Mouse (Mus musculus) CH12.LX (cell line): Measurements from ENCODE around the gene Krit1.
A peak's percentile ranks its signal among the peaks of the same experiment; 100 is the strongest.

Source experiments
- CHD1 ChIP-seq: IDR thresholded peaks from 2 replicates; pipeline ENCODE4 v1.6.1; 2012; ENCODE audit warnings: low read depth, low read length, improper control_type of control experiment, inconsistent platforms
- CTCF ChIP-seq, 2 experiments: IDR thresholded peaks in 1 of 2; conservative IDR thresholded peaks in 1 of 2; 2 replicates each; pipeline ENCODE4 v1.5.1; 2011 to 2012; ENCODE audit warnings: low read depth in 2 of 2, low read length in 2 of 2, improper control_type of control experiment in 1 of 2, inconsistent platforms in 1 of 2, mild to moderate bottlenecking in 1 of 2, moderate library complexity in 1 of 2
- SIN3A ChIP-seq: IDR thresholded peaks from 2 replicates; pipeline ENCODE4 v1.6.1; 2012; ENCODE audit warnings: low read length, improper control_type of control experiment, inconsistent platforms
- SMC3 ChIP-seq: IDR thresholded peaks from 2 replicates; pipeline ENCODE4 v1.6.1; 2011; ENCODE audit warnings: low read depth, low read length, improper control_type of control experiment
- USF1 ChIP-seq: IDR thresholded peaks from 2 replicates; pipeline ENCODE4 v1.6.1; 2014; ENCODE audit warnings: low read depth, mild to moderate bottlenecking, inconsistent platforms, low read length, improper control_type of control experiment

GRCm38 (mm10) chr5:3802433-3803291 lies at the start of gene Krit1, which contains the start of gene Ankib1:
- TF ChIP-seq CTCF (conservative IDR thresholded peaks at IDR 0.05 in 1 of 2, IDR thresholded peaks at IDR 0.05 in 1 of 2; ENCODE audit: low read depth in 2 of 2, low read length in 2 of 2), result no peak
- no peak for TF ChIP-seq USF1
- no peak for TF ChIP-seq SMC3
- peak; percentile 93 for TF ChIP-seq SIN3A
- no peak; the same call in 1 of the 2 replicates for TF ChIP-seq CHD1
